Mouse (Mus musculus) C2C12 (cell line): ENCODE results near the gene Gm20388.

Experiments used
- CEBPB ChIP-seq: IDR thresholded peaks from one replicate; pipeline ENCODE4 v1.6.1; 2011; ENCODE audit warnings: low read depth, mild to moderate bottlenecking, control low read depth, moderate library complexity
- CTCF ChIP-seq: IDR thresholded peaks from one replicate; pipeline ENCODE4 v1.5.1; 2011; ENCODE audit not compliant: control insufficient read depth, insufficient read depth, insufficient read length
- FOSL1 ChIP-seq: IDR thresholded peaks from one replicate; pipeline ENCODE4 v1.8.0; 2011; ENCODE audit warnings: mild to moderate bottlenecking, low read length; ENCODE audit not compliant: poor library complexity, insufficient read depth, severe bottlenecking
- MAX ChIP-seq: IDR thresholded peaks from one replicate; pipeline ENCODE4 v1.6.1; 2011; ENCODE audit warnings: mild to moderate bottlenecking, control low read depth
- MYOD1 ChIP-seq: IDR thresholded peaks from one replicate; pipeline ENCODE4 v1.6.1; 2011; ENCODE audit warnings: low read depth; ENCODE audit not compliant: control insufficient read depth, insufficient read length
- USF1 ChIP-seq: IDR thresholded peaks from one replicate; pipeline ENCODE4 v1.6.1; 2011; ENCODE audit warnings: low read depth, mild to moderate bottlenecking, control low read depth, moderate library complexity

DNA sequence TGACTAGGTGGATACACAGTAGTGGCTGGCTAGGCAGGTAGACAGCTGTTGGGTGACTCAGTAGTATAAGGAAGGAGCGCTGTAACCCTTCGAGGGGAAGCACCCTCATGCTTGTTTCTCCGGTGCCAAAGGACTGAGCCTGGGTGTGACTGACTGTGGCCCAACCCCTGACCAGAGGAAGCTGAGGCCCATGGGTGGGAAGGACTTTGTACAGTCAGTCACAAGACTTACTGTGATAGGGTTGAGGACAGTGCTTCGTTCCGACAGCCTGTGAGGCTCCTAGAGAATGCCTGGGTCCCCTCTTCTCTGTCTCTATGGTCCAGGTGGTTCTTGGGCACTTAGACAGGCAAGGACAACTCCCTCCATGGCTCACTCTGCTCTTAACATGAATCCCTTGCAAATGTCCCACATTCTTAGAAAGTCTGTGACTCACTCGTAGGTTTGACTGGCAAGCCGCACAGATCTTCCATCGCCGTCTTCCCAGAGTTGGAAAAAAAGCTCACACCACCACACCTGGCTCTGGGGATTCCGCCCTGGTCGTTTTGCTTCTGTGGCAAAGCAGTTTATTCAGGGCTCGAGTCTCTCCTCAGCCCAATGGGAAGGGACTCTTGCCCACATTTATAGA is 495.5 kb downstream of the Gm20388 start:
- TF ChIP-seq CTCF (no peak), FOSL1 (no peak), MAX (no peak), CEBPB (no peak), USF1 (no peak), MYOD1 (no peak)
